Mouse (Mus musculus): ENCODE data around the gene Tfip11. TPM values are rescaled to one million over a fixed set of nuclear protein-coding genes. Genes with fewer than 3 reads are reported as not detected.

Gene Tfip11
- total and polyA plus RNA-seq, 3 experiments, result 8.8 to 28.6 (median 23.8) TPM

DNA sequence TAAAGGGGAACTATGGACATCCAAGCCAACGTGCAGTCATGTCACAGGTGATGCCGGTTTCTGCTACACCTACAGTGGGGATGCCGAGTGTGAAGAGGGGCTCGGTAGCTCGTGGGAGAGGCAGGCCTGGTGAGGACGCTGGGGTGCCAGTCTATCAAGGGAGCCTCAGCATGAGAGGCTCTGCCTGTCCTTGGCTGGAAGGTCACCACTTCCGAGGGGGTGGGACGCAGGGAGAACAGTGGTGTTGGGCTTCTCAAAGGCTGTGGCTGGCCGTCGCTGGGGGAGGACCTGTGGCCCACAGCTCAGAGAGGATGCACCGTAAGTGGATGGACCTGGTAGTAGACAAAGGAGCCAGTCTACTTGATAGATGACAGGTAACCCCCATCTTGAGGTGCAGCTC, 55.0 kb downstream of the Tfip11 start:
- Histone ChIP-seq H3K36me3 (replicated peaks in 1 of 2; ENCODE audit: control insufficient read depth in 1 of 2, insufficient read depth in 1 of 2, low read length in 1 of 2) (peaks cover 23 to 55% of the 10 kb centered on the region in 2 experiments), H3K9ac (ENCODE audit: insufficient read depth, low read depth) (no peak overlapping the region)

DNA sequence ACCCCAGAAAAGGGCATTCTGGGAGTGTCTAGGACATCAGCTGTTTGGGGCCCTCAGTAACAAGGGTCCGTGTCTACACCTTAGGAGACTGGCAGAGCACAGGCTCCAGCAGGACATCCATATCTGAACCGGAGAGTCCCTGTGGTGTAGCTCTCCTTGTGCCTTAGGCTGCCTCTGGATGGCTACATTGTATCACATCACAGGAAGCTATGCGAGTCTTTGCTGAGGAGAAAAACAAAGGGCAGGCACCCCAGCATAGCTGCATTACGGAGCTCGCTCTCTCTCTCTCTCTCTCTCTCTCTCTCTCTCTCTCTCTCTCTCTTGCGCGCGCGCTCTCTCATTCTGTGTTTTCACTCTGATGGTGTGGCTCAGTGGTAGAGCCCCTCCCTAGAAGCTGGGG, 55.9 kb downstream of the Tfip11 start:
- no peaks in the 10 kb centered on the region for H3K4me1 ChIP-seq (ENCODE audit: control insufficient read depth in 1 of 2, insufficient read depth in 2 of 2)
- no peak overlapping the region for H3K9ac ChIP-seq (ENCODE audit: insufficient read depth, low read depth)
- dilution Hi-C loops (cut with MboI; ENCODE audit: extremely low pct_ligation_motif_present, extremely low pct_unique_long_range_greater_than_20kb, low sequenced_read_pairs) (no loop called here), in situ Hi-C loops (cut with MboI; ENCODE audit: low pct_ligation_motif_present, low pct_unique_long_range_greater_than_20kb, low sequenced_read_pairs) (no loop called here)
- H3K79me2 ChIP-seq (replicated peaks; ENCODE audit: control insufficient read depth, extremely low read depth, insufficient read depth, poor library complexity, severe bottlenecking), result no peaks in the 10 kb centered on the region
- no peaks in the 10 kb centered on the region for H3K27me3 ChIP-seq (replicated peaks)
- H3K9me3 ChIP-seq (replicated peaks; ENCODE audit: low read length), result no peaks in the 10 kb centered on the region
- no peak overlapping the region for H3K4me2 ChIP-seq (ENCODE audit: insufficient read depth, low read depth, poor library complexity, severe bottlenecking)
- H3K27ac ChIP-seq (ENCODE audit: insufficient read depth, low read depth), result no peak overlapping the region
- TF ChIP-seq ELF1 (IDR thresholded peaks at IDR 0.05; ENCODE audit: low read depth, low read length), result no peak
- no peak for TF ChIP-seq SIN3A (IDR thresholded peaks at IDR 0.05; ENCODE audit: low read length)
- TF ChIP-seq ZC3H11A (IDR thresholded peaks at IDR 0.05; ENCODE audit: low read depth, low read length), result no peak
- TF ChIP-seq CHD1 (IDR thresholded peaks at IDR 0.05; ENCODE audit: low read depth, low read length), result no peak
- no peak for TF ChIP-seq ZKSCAN1 (IDR thresholded peaks at IDR 0.05; ENCODE audit: borderline replicate concordance, low read depth, low read length)
- TF ChIP-seq MYC (IDR thresholded peaks at IDR 0.05; ENCODE audit: low read depth, low read length), result no peak
- no peak for TF ChIP-seq MAX (IDR thresholded peaks at IDR 0.05; ENCODE audit: low read length)
- no peak for TF ChIP-seq USF2 (conservative IDR thresholded peaks at IDR 0.05; ENCODE audit: low read depth, low read length)
- no peak for TF ChIP-seq ZNF384 (IDR thresholded peaks at IDR 0.05; ENCODE audit: low read depth, low read length)
- no peak for TF ChIP-seq KAT2A (IDR thresholded peaks at IDR 0.05; ENCODE audit: insufficient replicate concordance, low read length)
- TF ChIP-seq BHLHE40 (IDR thresholded peaks at IDR 0.05; ENCODE audit: low read depth, low read length), result no peak
- no peak for TF ChIP-seq HCFC1 (IDR thresholded peaks at IDR 0.05; ENCODE audit: low read depth, low read length)
- TF ChIP-seq NELFE (IDR thresholded peaks at IDR 0.05; ENCODE audit: low read depth, low read length), result no peak
- no peak for TF ChIP-seq CHD2 (IDR thresholded peaks at IDR 0.05; ENCODE audit: low read length)
- no peak for TF ChIP-seq EP300 (IDR thresholded peaks at IDR 0.05; ENCODE audit: low read length)
- no peak for TF ChIP-seq RAD21 (IDR thresholded peaks at IDR 0.05; ENCODE audit: low read depth, low read length)
- no peak for TF ChIP-seq IRF4 (IDR thresholded peaks at IDR 0.05; ENCODE audit: low read depth, low read length)
- TF ChIP-seq CTCF (conservative IDR thresholded peaks at IDR 0.05 in 1 of 2, IDR thresholded peaks at IDR 0.05 in 1 of 2; ENCODE audit: low read depth in 2 of 2, low read length in 2 of 2), result no peak
- TF ChIP-seq RCOR1 (conservative IDR thresholded peaks at IDR 0.05; ENCODE audit: low read depth, low read length), result no peak
- no peak overlapping the region for H3K4me3 ChIP-seq (replicated peaks in 1 of 3; ENCODE audit: low read depth in 2 of 3, low read length in 2 of 3, poor library complexity in 1 of 3)
- no peak for DNase-seq (ENCODE audit: extremely low read depth)
- peaks cover 20 to 47% of the 10 kb centered on the region in 2 experiments for H3K36me3 ChIP-seq (replicated peaks in 1 of 2; ENCODE audit: control insufficient read depth in 1 of 2, insufficient read depth in 1 of 2, low read length in 1 of 2)

More for the DNA sequence above, 55.0 kb downstream of the Tfip11 start:
- no peaks in the 10 kb centered on the region for H3K4me1 ChIP-seq (ENCODE audit: control insufficient read depth in 1 of 2, insufficient read depth in 2 of 2)
- H3K27ac ChIP-seq (ENCODE audit: insufficient read depth, low read depth), result no peak overlapping the region
- dilution Hi-C loops (cut with MboI; ENCODE audit: extremely low pct_ligation_motif_present, extremely low pct_unique_long_range_greater_than_20kb, low sequenced_read_pairs), result no loop called here
- H3K4me3 ChIP-seq (replicated peaks in 1 of 3; ENCODE audit: low read depth in 2 of 3, low read length in 2 of 3, poor library complexity in 1 of 3), result no peak overlapping the region
- H3K79me2 ChIP-seq (replicated peaks; ENCODE audit: control insufficient read depth, extremely low read depth, insufficient read depth, poor library complexity, severe bottlenecking), result no peaks in the 10 kb centered on the region
- H3K4me2 ChIP-seq (ENCODE audit: insufficient read depth, low read depth, poor library complexity, severe bottlenecking), result no peak overlapping the region
- H3K27me3 ChIP-seq (replicated peaks), result no peaks in the 10 kb centered on the region
- in situ Hi-C loops (cut with MboI; ENCODE audit: low pct_ligation_motif_present, low pct_unique_long_range_greater_than_20kb, low sequenced_read_pairs), result no loop called here
- TF ChIP-seq HCFC1 (IDR thresholded peaks at IDR 0.05; ENCODE audit: low read depth, low read length) (no peak), BHLHE40 (IDR thresholded peaks at IDR 0.05; ENCODE audit: low read depth, low read length) (no peak), NELFE (IDR thresholded peaks at IDR 0.05; ENCODE audit: low read depth, low read length) (no peak), EP300 (IDR thresholded peaks at IDR 0.05; ENCODE audit: low read length) (no peak), IRF4 (IDR thresholded peaks at IDR 0.05; ENCODE audit: low read depth, low read length) (no peak)
- no peaks in the 10 kb centered on the region for H3K9me3 ChIP-seq (replicated peaks; ENCODE audit: low read length)
- DNase-seq (ENCODE audit: extremely low read depth), result no peak

Measured in CH12.LX (cell line).